Mouse (Mus musculus): ENCODE results near the gene Olfr798.

The Olfr798 gene

GRCm38 (mm10) chr10:129627834-129628233 is at the start of gene Olfr798:
Gene Olfr798 (minus strand): TSS chr10:129627934.
- DNase-seq, result no peak

- DNase-seq, result no peak
Measured at GRCm38 (mm10) chr10:129673765-129674164, 46.0 kb upstream of the Olfr798 start, which contains the start of gene Olfr801. Gene Olfr801 (minus strand): TSS chr10:129673865.

GRCm38 (mm10) chr10:129657394-129657793 is 29.7 kb upstream of the Olfr798 start, which contains the start of gene Olfr800:
Gene Olfr800 (plus strand): TSS chr10:129657694.
- no peak for DNase-seq

- DNase-seq, result no peak
Measured at GRCm38 (mm10) chr10:129651763-129652162, 24.0 kb upstream of the Olfr798 start.

GRCm38 (mm10) chr10:129637184-129637583 is 9.4 kb upstream of the Olfr798 start, which contains the start of gene Olfr799:
Gene Olfr799 (plus strand): TSS chr10:129637484.
- no peak for DNase-seq

- no peak for DNase-seq
Measured at GRCm38 (mm10) chr10:129623251-129623650, 4.5 kb downstream of the Olfr798 start.

- DNase-seq, result no peak
Measured at GRCm38 (mm10) chr10:129621724-129622123, 6.0 kb downstream of the Olfr798 start.

- no peak for DNase-seq
Measured at GRCm38 (mm10) chr10:129612470-129612869, 15.3 kb downstream of the Olfr798 start, which contains the start of gene Olfr796. Gene Olfr796 (minus strand): TSS chr10:129612570.

- no peak for DNase-seq
Measured at GRCm38 (mm10) chr10:129577066-129577465, 50.7 kb downstream of the Olfr798 start.

Data from lung, adult 18-20 months (tissue).